Mouse (Mus musculus) stomach, embryonic 15.5 days (tissue): ENCODE data around the gene Secisbp2. TPM values are rescaled to one million over a fixed set of nuclear protein-coding genes. Genes with fewer than 3 reads are reported as not detected.
A peak's percentile ranks its signal among the peaks of the same experiment; 100 is the strongest.

Source experiments
- ATAC-seq: fragments of 200-750 bp; cut with Nextera tagmentation; 2 replicates; pipeline ENCODE4 v1.8.0; 2017; ENCODE audit warnings: low read depth, moderate number of reproducible peaks, moderate TSS enrichment; ENCODE audit not compliant: insufficient read depth, low FRiP score
- H3K27ac ChIP-seq: fragments of 300-500 bp; sonication (generic); 2 replicates; pipeline ENCODE4 v1.5.1; 2015; ENCODE audit warnings: mild to moderate bottlenecking, inconsistent platforms
- H3K27me3 ChIP-seq: fragments of 300-500 bp; sonication (generic); replicated peaks from 2 replicates; pipeline ENCODE4 v1.6.1; 2015; ENCODE audit warnings: inconsistent platforms
- H3K36me3 ChIP-seq: fragments of 300-500 bp; sonication (generic); 2 replicates; pipeline ENCODE4 v1.6.1; 2015; ENCODE audit warnings: inconsistent platforms
- H3K4me1 ChIP-seq: fragments of 300-500 bp; sonication (generic); 2 replicates; pipeline ENCODE4 v1.6.1; 2015; ENCODE audit warnings: inconsistent platforms
- H3K4me2 ChIP-seq: fragments of 300-500 bp; sonication (generic); 2 replicates; pipeline ENCODE4 v1.6.1; 2015; ENCODE audit warnings: mild to moderate bottlenecking, inconsistent platforms
- H3K4me3 ChIP-seq: fragments of 300-500 bp; sonication (generic); replicated peaks from 2 replicates; pipeline ENCODE4 v1.5.1; 2015; ENCODE audit warnings: inconsistent platforms
- H3K9ac ChIP-seq: fragments of 300-500 bp; sonication (generic); 2 replicates; pipeline ENCODE4 v1.6.1; 2015; ENCODE audit warnings: inconsistent platforms
- H3K9me3 ChIP-seq: fragments of 300-500 bp; sonication (generic); 2 replicates; pipeline ENCODE4 v1.6.1; 2016; ENCODE audit warnings: inconsistent platforms
- WGBS: fragments of 180-500 bp; shearing (Covaris S2); methylation state at CpG from one replicate; pipeline ENCODE4 v1.1.7; 2015; 5-methylcytosine and 5-hydroxymethylcytosine counted together
- polyA plus RNA-seq: library from polyadenylated mRNA; unstranded; fragments of >200 nt; fragmentation: Nextera tagmentation; extraction: Ambion mirVana; gene quantifications from 2 replicates; pipeline ENCODE4 v1.2.1, GENCODE M21; 2015

Gene Secisbp2
- polyA plus RNA-seq, 1 experiment from 2014 or later, result 27.3 TPM

- no peak overlapping the region for H3K9ac ChIP-seq
- H3K27ac ChIP-seq, result no peak overlapping the region
- 67% methylated on average over 6 of the region's 6 CpGs for WGBS
- H3K4me1 ChIP-seq, result peaks cover 1% of the 10 kb centered on the region; the same call in 1 of the 2 replicates
- no peaks in the 10 kb centered on the region for H3K36me3 ChIP-seq
- ATAC-seq, result no peak
- no peaks in the 10 kb centered on the region for H3K9me3 ChIP-seq
- H3K4me2 ChIP-seq, result no peak overlapping the region
- no peaks in the 10 kb centered on the region for H3K27me3 ChIP-seq
- H3K4me3 ChIP-seq, result no peak overlapping the region
These were observed 73.1 kb downstream of the Secisbp2 start for GRCm38 (mm10) chr13:51724566-51724965.

- Histone ChIP-seq H3K36me3 (no peaks in the 10 kb centered on the region), H3K4me2 (no peak overlapping the region), H3K27ac (no peak overlapping the region), H3K4me1 (peaks cover 10% of the 10 kb centered on the region), H3K27me3 (no peaks in the 10 kb centered on the region), H3K9ac (no peak overlapping the region), H3K4me3 (no peak overlapping the region), H3K9me3 (no peaks in the 10 kb centered on the region)
- ATAC-seq, result no peak
- WGBS, result 83% methylated on average over 7 of the region's 7 CpGs
These were observed 73.9 kb downstream of the Secisbp2 start for GRCm38 (mm10) chr13:51725446-51725845.

GRCm38 (mm10) chr13:51725926-51726574 lies 74.6 kb downstream of the Secisbp2 start:
- ATAC-seq, result peak; percentile 42; the same call in 1 of the 2 replicates

GRCm38 (mm10) chr13:51727364-51727763 lies 75.9 kb downstream of the Secisbp2 start:
- H3K4me1 ChIP-seq, result peaks cover 10% of the 10 kb centered on the region
- no peaks in the 10 kb centered on the region for H3K9me3 ChIP-seq
- WGBS, result 62% methylated on average over 7 of the region's 7 CpGs
- no peak overlapping the region for H3K4me2 ChIP-seq
- no peak overlapping the region for H3K9ac ChIP-seq
- H3K27me3 ChIP-seq, result no peaks in the 10 kb centered on the region
- H3K27ac ChIP-seq, result no peak overlapping the region
- no peak overlapping the region for H3K4me3 ChIP-seq
- ATAC-seq, result no peak
- H3K36me3 ChIP-seq, result no peaks in the 10 kb centered on the region

More at GRCm38 (mm10) chr13:51725926-51726574, 74.6 kb downstream of the Secisbp2 start:
- H3K4me3 ChIP-seq, result no peak overlapping the region
- no peak overlapping the region for H3K9ac ChIP-seq
- no peaks in the 10 kb centered on the region for H3K36me3 ChIP-seq
- H3K9me3 ChIP-seq, result no peaks in the 10 kb centered on the region
- H3K27ac ChIP-seq, result no peak overlapping the region
- peaks cover 10% of the 10 kb centered on the region for H3K4me1 ChIP-seq
- no peaks in the 10 kb centered on the region for H3K27me3 ChIP-seq
- WGBS, result 70% methylated on average over 8 of the region's 8 CpGs
- H3K4me2 ChIP-seq, result no peak overlapping the region

- H3K27ac ChIP-seq, result no peak overlapping the region
- H3K36me3 ChIP-seq, result no peaks in the 10 kb centered on the region
- no peaks in the 10 kb centered on the region for H3K9me3 ChIP-seq
- H3K27me3 ChIP-seq, result no peaks in the 10 kb centered on the region
- no peak overlapping the region for H3K4me2 ChIP-seq
- no peak overlapping the region for H3K9ac ChIP-seq
- WGBS, result 6% methylated on average over 4 of the region's 4 CpGs
- peaks cover 10% of the 10 kb centered on the region for H3K4me1 ChIP-seq
- no peak overlapping the region for H3K4me3 ChIP-seq
- no peak for ATAC-seq
These were observed 78.4 kb downstream of the Secisbp2 start for GRCm38 (mm10) chr13:51729887-51730361.

- 94% methylated on average over 7 of the region's 7 CpGs for WGBS
- Histone ChIP-seq H3K36me3 (no peaks in the 10 kb centered on the region), H3K4me1 (peaks cover 10% of the 10 kb centered on the region), H3K9ac (no peak overlapping the region), H3K27ac (no peak overlapping the region), H3K27me3 (no peaks in the 10 kb centered on the region), H3K9me3 (no peaks in the 10 kb centered on the region), H3K4me3 (no peak overlapping the region), H3K4me2 (no peak overlapping the region)
- no peak for ATAC-seq
These were observed 80.0 kb downstream of the Secisbp2 start for GRCm38 (mm10) chr13:51731474-51731873.

- no peaks in the 10 kb centered on the region for H3K36me3 ChIP-seq
- no peak overlapping the region for H3K4me3 ChIP-seq
- H3K27ac ChIP-seq, result no peak overlapping the region
- no peaks in the 10 kb centered on the region for H3K9me3 ChIP-seq
- no peak overlapping the region for H3K9ac ChIP-seq
- no peak overlapping the region for H3K4me2 ChIP-seq
- no peaks in the 10 kb centered on the region for H3K27me3 ChIP-seq
- ATAC-seq, result no peak
- 73% methylated on average over 14 of the region's 14 CpGs for WGBS
- peaks cover 10% of the 10 kb centered on the region for H3K4me1 ChIP-seq
These were observed 80.7 kb downstream of the Secisbp2 start for GRCm38 (mm10) chr13:51732097-51732664.

Other genes with a start within 250 kb of the Secisbp2 start
- 37.7 and 43.4 TPM in 2 replicates for gene S1pr3, start 243.1 kb upstream of the Secisbp2 start, polyA plus RNA-seq
- gene Shc3, start 82.3 kb upstream of the Secisbp2 start, polyA plus RNA-seq, result 0.35 and 0.41 TPM in 2 replicates
- 304 and 342 TPM in 2 replicates for gene Cks2, start 6.5 kb upstream of the Secisbp2 start, polyA plus RNA-seq
- gene Sema4d, start 142.1 kb downstream of the Secisbp2 start, polyA plus RNA-seq, result 8.4 and 10.2 TPM in 2 replicates
- 36.2 and 39.0 TPM in 2 replicates for gene Gadd45g, start 195.0 kb downstream of the Secisbp2 start, polyA plus RNA-seq